Mouse (Mus musculus) urinary bladder, postnatal 0 days (tissue): Measurements from ENCODE around the gene Eln. TPM values are rescaled to one million over a fixed set of nuclear protein-coding genes. Genes with fewer than 3 reads are reported as not detected.

ENCODE experiments used
- polyA plus RNA-seq: library from polyadenylated mRNA; unstranded; fragments of >200 nt; fragmentation: Nextera tagmentation; extraction: Ambion mirVana; gene quantifications from 2 replicates; pipeline ENCODE4 v1.2.1, GENCODE M21; 2015

The Eln gene
- 512 and 553 TPM in 2 replicates for polyA plus RNA-seq

DNA sequence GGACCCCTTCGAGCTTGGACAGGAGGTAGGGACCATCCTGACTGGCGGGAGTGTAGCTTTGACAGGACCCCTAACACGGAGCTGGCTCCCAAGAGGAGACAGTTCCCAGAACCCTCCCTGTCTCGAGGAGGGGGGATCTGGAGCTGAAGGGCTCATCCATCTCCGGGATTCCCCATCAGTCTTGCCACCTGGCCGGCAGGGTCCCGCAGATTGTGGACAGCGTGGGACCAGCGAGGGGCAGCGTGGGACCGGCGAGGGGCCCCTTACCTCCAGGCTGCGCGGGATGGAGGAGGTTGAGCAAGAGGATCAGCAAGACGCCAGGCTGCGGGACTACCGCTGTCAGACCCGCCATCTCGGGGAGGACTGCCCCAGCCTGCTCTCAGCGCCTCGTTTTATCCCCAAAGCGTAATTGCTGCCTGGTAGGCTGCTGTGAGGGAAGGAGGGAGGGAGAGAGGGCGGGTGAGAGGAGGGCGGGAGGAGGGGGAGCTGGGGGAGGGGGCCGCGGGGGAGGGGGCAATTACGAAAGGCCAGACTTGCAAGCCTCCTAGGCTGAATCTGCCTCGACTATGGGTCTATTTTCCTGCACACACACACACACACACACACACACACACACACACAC lies at the start of gene Eln:
Gene Eln, minus strand, starts transcription at position 434 of the 622 bp plus-strand sequence.

GRCm38 (mm10) chr5:134688086-134688717 lies 58.9 kb downstream of the Eln start, which contains the start of gene Limk1:
Gene Limk1, minus strand, starts transcription at chr5:134688598.

Other genes with a start within 250 kb of the Eln start
- gene Clip2, start 194.9 kb downstream of the Eln start, polyA plus RNA-seq, result 1.4 and 1.6 TPM in 2 replicates
- 0.16 and 0.23 TPM in 2 replicates for gene Syna, start 187.2 kb downstream of the Eln start, polyA plus RNA-seq
- 86.0 and 102 TPM in 2 replicates for gene Rfc2, start 166.0 kb downstream of the Eln start, polyA plus RNA-seq
- gene Lat2, start 132.3 kb downstream of the Eln start, polyA plus RNA-seq, result 2.9 and 8.6 TPM in 2 replicates
- gene Eif4h, start 107.8 kb downstream of the Eln start, polyA plus RNA-seq, result 277 and 281 TPM in 2 replicates
- 4.6 and 5.1 TPM in 2 replicates for gene Limk1, start 58.7 kb downstream of the Eln start, polyA plus RNA-seq
- gene Tmem270, start 159.4 kb upstream of the Eln start, polyA plus RNA-seq, result not detected in 2 replicates
- gene Cldn13, start 168.2 kb upstream of the Eln start, polyA plus RNA-seq, result 0.12 and 0.40 TPM in 2 replicates
- gene Mettl27, start 185.0 kb upstream of the Eln start, polyA plus RNA-seq, result 30.7 and 39.8 TPM in 2 replicates
- gene Cldn4, start 199.6 kb upstream of the Eln start, polyA plus RNA-seq, result 118 and 122 TPM in 2 replicates
- 2.2 and 2.6 TPM in 2 replicates for gene Cldn3, start 238.9 kb upstream of the Eln start, polyA plus RNA-seq